Mouse (Mus musculus): ENCODE measurements around the gene Diexf. TPM values are rescaled to one million over a fixed set of nuclear protein-coding genes. Genes with fewer than 3 reads are reported as not detected.

The Diexf gene
- polyA plus RNA-seq, 1 experiment = 76.9 TPM

GRCm38 (mm10) chr1:193093596-193093995 is 36.5 kb downstream of the Diexf start:
- H3K27ac ChIP-seq (ENCODE audit: control insufficient read depth, insufficient read depth, low read length) = no peak overlapping the region
- no peak for DNase-seq
- no peaks in the 10 kb centered on the region for H3K36me3 ChIP-seq (ENCODE audit: control insufficient read depth, insufficient read depth, low read length)
- peaks cover 11% of the 10 kb centered on the region for H3K4me1 ChIP-seq (replicated peaks; ENCODE audit: control insufficient read depth, insufficient read depth, low read length)
- H3K4me3 ChIP-seq (ENCODE audit: control insufficient read depth, insufficient read depth, low read length) = no peak overlapping the region
- H3K27me3 ChIP-seq (ENCODE audit: control insufficient read depth, insufficient read depth, low read length) = no peaks in the 10 kb centered on the region
- WGBS = 84% methylated on average over 3 of the region's 3 CpGs
- TF ChIP-seq CTCF (IDR thresholded peaks at IDR 0.05; ENCODE audit: borderline replicate concordance, control insufficient read depth, extremely low read depth, insufficient read depth, low read length, poor library complexity) = no peak
- TF ChIP-seq POLR2A (IDR thresholded peaks at IDR 0.05; ENCODE audit: control insufficient read depth, extremely low read depth, insufficient read depth, low read length, poor library complexity) = no peak

GRCm38 (mm10) chr1:193092771-193093170 is 37.3 kb downstream of the Diexf start:
- Histone ChIP-seq H3K27ac (ENCODE audit: control insufficient read depth, insufficient read depth, low read length) (no peak overlapping the region), H3K27me3 (ENCODE audit: control insufficient read depth, insufficient read depth, low read length) (no peaks in the 10 kb centered on the region)
- WGBS = 80% methylated on average over 1 of the region's 1 CpGs

DNA sequence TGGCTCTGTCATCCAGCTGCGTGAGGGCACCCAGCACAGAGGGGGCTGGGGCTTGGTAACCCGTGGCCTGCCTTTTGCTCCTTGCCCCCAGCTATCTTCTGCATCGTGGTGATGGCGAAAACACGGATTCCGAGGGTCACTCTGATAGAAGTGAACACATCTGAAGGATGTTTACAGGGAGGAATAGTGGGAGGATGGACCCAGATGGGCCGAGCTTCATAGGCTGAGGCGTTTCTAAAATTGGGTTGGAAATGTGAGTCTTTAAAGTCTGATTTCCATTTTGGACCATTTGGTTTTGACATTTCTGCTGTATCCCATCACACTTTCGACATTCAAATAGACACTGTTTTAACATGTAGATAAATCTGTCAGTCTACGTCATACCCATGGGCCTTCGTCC is 39.2 kb downstream of the Diexf start:
- no peak for TF ChIP-seq CTCF (IDR thresholded peaks at IDR 0.05; ENCODE audit: borderline replicate concordance, control insufficient read depth, extremely low read depth, insufficient read depth, low read length, poor library complexity)
- TF ChIP-seq POLR2A (IDR thresholded peaks at IDR 0.05; ENCODE audit: control insufficient read depth, extremely low read depth, insufficient read depth, low read length, poor library complexity) = no peak
- WGBS = 95% methylated on average over 11 of the region's 11 CpGs
- no peak for DNase-seq

More at GRCm38 (mm10) chr1:193092771-193093170, 37.3 kb downstream of the Diexf start:
- no peak for DNase-seq
- H3K36me3 ChIP-seq (ENCODE audit: control insufficient read depth, insufficient read depth, low read length) = no peaks in the 10 kb centered on the region
- no peak for TF ChIP-seq POLR2A (IDR thresholded peaks at IDR 0.05; ENCODE audit: control insufficient read depth, extremely low read depth, insufficient read depth, low read length, poor library complexity)
- no peak for TF ChIP-seq CTCF (IDR thresholded peaks at IDR 0.05; ENCODE audit: borderline replicate concordance, control insufficient read depth, extremely low read depth, insufficient read depth, low read length, poor library complexity)
- no peak overlapping the region for H3K4me3 ChIP-seq (ENCODE audit: control insufficient read depth, insufficient read depth, low read length)
- H3K4me1 ChIP-seq (replicated peaks; ENCODE audit: control insufficient read depth, insufficient read depth, low read length) = peaks cover 11% of the 10 kb centered on the region

GRCm38 (mm10) chr1:193090211-193090871 is 39.7 kb downstream of the Diexf start:
- no peak overlapping the region for H3K4me3 ChIP-seq (ENCODE audit: control insufficient read depth, insufficient read depth, low read length)
- peaks cover 27% of the 10 kb centered on the region for H3K4me1 ChIP-seq (replicated peaks; ENCODE audit: control insufficient read depth, insufficient read depth, low read length)
- TF ChIP-seq POLR2A (IDR thresholded peaks at IDR 0.05; ENCODE audit: control insufficient read depth, extremely low read depth, insufficient read depth, low read length, poor library complexity) (no peak), CTCF (IDR thresholded peaks at IDR 0.05; ENCODE audit: borderline replicate concordance, control insufficient read depth, extremely low read depth, insufficient read depth, low read length, poor library complexity) (no peak)
- no peaks in the 10 kb centered on the region for H3K36me3 ChIP-seq (ENCODE audit: control insufficient read depth, insufficient read depth, low read length)
- 96% methylated on average over 18 of the region's 18 CpGs for WGBS
- H3K27me3 ChIP-seq (ENCODE audit: control insufficient read depth, insufficient read depth, low read length) = no peaks in the 10 kb centered on the region
- no peak for DNase-seq
- H3K27ac ChIP-seq (ENCODE audit: control insufficient read depth, insufficient read depth, low read length) = no peak overlapping the region

More for the DNA sequence above, 39.2 kb downstream of the Diexf start:
- peaks cover 23% of the 10 kb centered on the region for H3K4me1 ChIP-seq (replicated peaks; ENCODE audit: control insufficient read depth, insufficient read depth, low read length)
- H3K27me3 ChIP-seq (ENCODE audit: control insufficient read depth, insufficient read depth, low read length) = no peaks in the 10 kb centered on the region
- H3K4me3 ChIP-seq (ENCODE audit: control insufficient read depth, insufficient read depth, low read length) = no peak overlapping the region
- no peak overlapping the region for H3K27ac ChIP-seq (ENCODE audit: control insufficient read depth, insufficient read depth, low read length)
- H3K36me3 ChIP-seq (ENCODE audit: control insufficient read depth, insufficient read depth, low read length) = no peaks in the 10 kb centered on the region

GRCm38 (mm10) chr1:193089683-193090082 is 40.4 kb downstream of the Diexf start:
- no peak for DNase-seq
- H3K36me3 ChIP-seq (ENCODE audit: control insufficient read depth, insufficient read depth, low read length) = no peaks in the 10 kb centered on the region
- no peak overlapping the region for H3K4me3 ChIP-seq (ENCODE audit: control insufficient read depth, insufficient read depth, low read length)
- H3K27ac ChIP-seq (ENCODE audit: control insufficient read depth, insufficient read depth, low read length) = no peak overlapping the region
- no peaks in the 10 kb centered on the region for H3K27me3 ChIP-seq (ENCODE audit: control insufficient read depth, insufficient read depth, low read length)
- TF ChIP-seq CTCF (IDR thresholded peaks at IDR 0.05; ENCODE audit: borderline replicate concordance, control insufficient read depth, extremely low read depth, insufficient read depth, low read length, poor library complexity) (no peak), POLR2A (IDR thresholded peaks at IDR 0.05; ENCODE audit: control insufficient read depth, extremely low read depth, insufficient read depth, low read length, poor library complexity) (no peak)
- H3K4me1 ChIP-seq (replicated peaks; ENCODE audit: control insufficient read depth, insufficient read depth, low read length) = peaks cover 27% of the 10 kb centered on the region
- WGBS = 90% methylated on average over 3 of the region's 3 CpGs

GRCm38 (mm10) chr1:193089211-193089610 is 40.9 kb downstream of the Diexf start:
- DNase-seq = no peak
- no peak overlapping the region for H3K27ac ChIP-seq (ENCODE audit: control insufficient read depth, insufficient read depth, low read length)
- H3K4me3 ChIP-seq (ENCODE audit: control insufficient read depth, insufficient read depth, low read length) = no peak overlapping the region
- TF ChIP-seq CTCF (IDR thresholded peaks at IDR 0.05; ENCODE audit: borderline replicate concordance, control insufficient read depth, extremely low read depth, insufficient read depth, low read length, poor library complexity) = no peak
- TF ChIP-seq POLR2A (IDR thresholded peaks at IDR 0.05; ENCODE audit: control insufficient read depth, extremely low read depth, insufficient read depth, low read length, poor library complexity) = no peak
- H3K36me3 ChIP-seq (ENCODE audit: control insufficient read depth, insufficient read depth, low read length) = no peaks in the 10 kb centered on the region
- peaks cover 27% of the 10 kb centered on the region for H3K4me1 ChIP-seq (replicated peaks; ENCODE audit: control insufficient read depth, insufficient read depth, low read length)
- H3K27me3 ChIP-seq (ENCODE audit: control insufficient read depth, insufficient read depth, low read length) = no peaks in the 10 kb centered on the region
- WGBS = 94% methylated on average over 6 of the region's 6 CpGs
